ENCODE assay signal across 12 mouse cellular contexts in genomic region chr16:26041929-26042303, GRCm38 (mm10).
A peak's percentile ranks its signal among the peaks of the same experiment; 100 is the strongest.
DNase-seq lines count a peak whose midpoint lies in the region; ATAC-seq lines count a peak whose summit lies in the region.
"Had no signal": no experiment of that assay in that cellular context is flagged by ENCODE, and none has a peak within 500 bp of the region (broad histone marks: within the 10 kb centered on the region; RNA-seq: fewer than 3 reads in every experiment).

No protein-coding gene starts in this region.

- ATAC-seq in heart, embryonic 16.5 days (replicated peaks; ENCODE audit: extremely low read depth, insufficient read depth, low FRiP score), result no peak
- ATAC-seq in limb, embryonic 13.5 days (ENCODE audit: low FRiP score, low read depth), result peak; percentile 87
- ATAC-seq: forebrain, embryonic 13.5 days had no signal

- DNase-seq in heart, adult 11 months, result no peak
- DNase-seq in NIH3T3 (ENCODE audit: low read depth), result peak; percentile 42
- DNase-seq in embryonic facial prominence, embryonic 10.5 days (ENCODE audit: low spot score), result no peak
- DNase-seq in urinary bladder, postnatal 25 days (ENCODE audit: low spot score), result no peak
- no peak for DNase-seq in left cerebral cortex, postnatal 14 days (ENCODE audit: low spot score in 2 of 2)
- DNase-seq: cerebellum, adult 9-11 months had no signal

- H3K9me3 ChIP-seq in heart, embryonic 16.5 days (replicated peaks; ENCODE audit: control insufficient read depth, low read length), result no peaks in the 10 kb centered on the region
- no peaks in the 10 kb centered on the region for H3K9me3 ChIP-seq in embryonic facial prominence, embryonic 10.5 days
- no peaks in the 10 kb centered on the region for H3K9me3 ChIP-seq in limb, embryonic 13.5 days
- H3K9me3 ChIP-seq: forebrain, embryonic 13.5 days; hindbrain, embryonic 10.5 days had no signal

- no peak overlapping the region for H3K9ac ChIP-seq in heart, embryonic 16.5 days (ENCODE audit: low read length)
- no peak overlapping the region for H3K9ac ChIP-seq in limb, embryonic 13.5 days
- H3K9ac ChIP-seq: forebrain, embryonic 13.5 days had no signal

- no peaks in the 10 kb centered on the region for H3K27me3 ChIP-seq in heart, embryonic 16.5 days (ENCODE audit: control insufficient read depth, insufficient read depth, low read length)
- no peaks in the 10 kb centered on the region for H3K27me3 ChIP-seq in embryonic facial prominence, embryonic 10.5 days (replicated peaks; ENCODE audit: low read depth, poor library complexity, severe bottlenecking)
- H3K27me3 ChIP-seq in limb, embryonic 13.5 days, result no peaks in the 10 kb centered on the region
- H3K27me3 ChIP-seq: forebrain, embryonic 13.5 days had no signal

- 26% methylated on average over 2 of the region's 2 CpGs for WGBS in heart, embryonic 16.5 days
- WGBS in embryonic facial prominence, embryonic 10.5 days, result 43% methylated on average over 2 of the region's 2 CpGs
- 9% methylated on average over 2 of the region's 2 CpGs for WGBS in limb, embryonic 13.5 days

- H3K4me1 ChIP-seq in heart, embryonic 16.5 days (ENCODE audit: control insufficient read depth, insufficient read depth, low read length), result peaks cover 25% of the 10 kb centered on the region
- peaks cover 48% of the 10 kb centered on the region for H3K4me1 ChIP-seq in embryonic facial prominence, embryonic 10.5 days
- peaks cover 34% of the 10 kb centered on the region for H3K4me1 ChIP-seq in limb, embryonic 13.5 days
- H3K4me1 ChIP-seq: forebrain, embryonic 13.5 days; hindbrain, embryonic 10.5 days had no signal

- peak overlapping the region; percentile 72 for H3K27ac ChIP-seq in heart, embryonic 16.5 days (ENCODE audit: low read length)
- peak overlapping the region; percentile 63 for H3K27ac ChIP-seq in embryonic facial prominence, embryonic 10.5 days (replicated peaks)
- peak overlapping the region; percentile 82 for H3K27ac ChIP-seq in limb, embryonic 13.5 days
- H3K27ac ChIP-seq: forebrain, embryonic 13.5 days; hindbrain, embryonic 10.5 days; kidney, postnatal 0 days had no signal

- no peaks in the 10 kb centered on the region for H3K36me3 ChIP-seq in heart, embryonic 16.5 days (ENCODE audit: control insufficient read depth, insufficient read depth)
- no peaks in the 10 kb centered on the region for H3K36me3 ChIP-seq in embryonic facial prominence, embryonic 10.5 days (replicated peaks)
- no peaks in the 10 kb centered on the region for H3K36me3 ChIP-seq in limb, embryonic 13.5 days
- H3K36me3 ChIP-seq: hindbrain, embryonic 10.5 days had no signal

- H3K4me2 ChIP-seq in heart, embryonic 16.5 days (ENCODE audit: low read depth, low read length), result peak overlapping the region; percentile 55
- peak overlapping the region; percentile 42 for H3K4me2 ChIP-seq in limb, embryonic 13.5 days (replicated peaks)
- H3K4me2 ChIP-seq: forebrain, embryonic 13.5 days; midbrain, embryonic 11.5 days had no signal

- no peak overlapping the region; the same call in 1 of the 2 replicates for H3K4me3 ChIP-seq in heart, embryonic 16.5 days (ENCODE audit: low read length)
- H3K4me3 ChIP-seq in embryonic facial prominence, embryonic 10.5 days, result no peak overlapping the region
- no peak overlapping the region for H3K4me3 ChIP-seq in limb, embryonic 13.5 days
- H3K4me3 ChIP-seq: forebrain, embryonic 13.5 days; hindbrain, embryonic 10.5 days had no signal

- intact Hi-C loops in left cerebral cortex, postnatal 14 days (cut with DNase I), result no loop called here
